Mouse (Mus musculus): ENCODE results near the gene D10Jhu81e. TPM values are rescaled to one million over a fixed set of nuclear protein-coding genes. Genes with fewer than 3 reads are reported as not detected.

D10Jhu81e gene
- polyA plus RNA-seq, 1 experiment: 73.6 TPM

GRCm38 (mm10) chr10:78170445-78170844 is 863 bp upstream of the D10Jhu81e start:
- no peaks in the 10 kb centered on the region for H3K79me2 ChIP-seq (ENCODE audit: control insufficient read depth, insufficient read depth)
- no peaks in the 10 kb centered on the region for H3K27me3 ChIP-seq (ENCODE audit: control insufficient read depth, insufficient read depth, insufficient read length)
- H3ac ChIP-seq (ENCODE audit: control insufficient read depth, insufficient read length): no peak overlapping the region
- peak overlapping the region; percentile 78 for H3K4me2 ChIP-seq (ENCODE audit: low read depth)
- TF ChIP-seq REST (IDR thresholded peaks at IDR 0.05; ENCODE audit: insufficient read depth, insufficient read length) (no peak), POLR2AphosphoS2 (IDR thresholded peaks at IDR 0.05; ENCODE audit: insufficient read length, low read depth) (no peak), MYOG (IDR thresholded peaks at IDR 0.05; ENCODE audit: control insufficient read depth in 1 of 3, insufficient read depth in 1 of 3, insufficient read length in 2 of 3, low read depth in 2 of 3) (no peak)
- H3K36me3 ChIP-seq (ENCODE audit: control insufficient read depth, insufficient read depth): peaks cover 15% of the 10 kb centered on the region
- no peak overlapping the region for H3K4me3 ChIP-seq

DNA sequence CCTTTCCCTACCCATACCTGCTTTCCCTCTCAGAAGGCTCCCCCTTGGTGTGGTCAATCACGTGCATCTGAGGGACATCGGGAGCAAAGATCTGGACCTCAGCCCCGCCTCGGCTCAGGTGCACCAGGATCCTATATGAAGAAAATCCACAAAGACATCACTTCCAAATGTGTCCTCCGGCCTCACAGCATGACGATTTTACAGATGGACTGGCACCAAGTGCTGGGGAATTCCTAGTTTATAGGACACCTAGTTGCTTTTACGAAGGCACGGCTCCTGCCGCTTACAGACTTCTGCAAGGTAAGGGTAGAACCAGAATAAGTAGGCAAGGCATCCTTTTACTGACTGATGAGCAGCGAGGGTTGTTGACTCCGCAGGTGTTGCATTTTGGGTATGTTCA is 790 bp downstream of the D10Jhu81e start:
- Histone ChIP-seq H3K79me2 (ENCODE audit: control insufficient read depth, insufficient read depth) (no peaks in the 10 kb centered on the region), H3K27me3 (ENCODE audit: control insufficient read depth, insufficient read depth, insufficient read length) (no peaks in the 10 kb centered on the region), H3K4me3 (peak overlapping the region; percentile 32), H3K4me2 (ENCODE audit: low read depth) (peak overlapping the region; percentile 85), H3ac (ENCODE audit: control insufficient read depth, insufficient read length) (peak overlapping the region; percentile 65), H3K36me3 (ENCODE audit: control insufficient read depth, insufficient read depth) (peaks cover 15% of the 10 kb centered on the region)
- TF ChIP-seq POLR2AphosphoS2 (IDR thresholded peaks at IDR 0.05; ENCODE audit: insufficient read length, low read depth): no peak
- no peak for TF ChIP-seq CEBPB (IDR thresholded peaks at IDR 0.05; ENCODE audit: insufficient read depth, poor library complexity, severe bottlenecking)
- TF ChIP-seq E2F4 (IDR thresholded peaks at IDR 0.05; ENCODE audit: insufficient read depth): no peak

DNA sequence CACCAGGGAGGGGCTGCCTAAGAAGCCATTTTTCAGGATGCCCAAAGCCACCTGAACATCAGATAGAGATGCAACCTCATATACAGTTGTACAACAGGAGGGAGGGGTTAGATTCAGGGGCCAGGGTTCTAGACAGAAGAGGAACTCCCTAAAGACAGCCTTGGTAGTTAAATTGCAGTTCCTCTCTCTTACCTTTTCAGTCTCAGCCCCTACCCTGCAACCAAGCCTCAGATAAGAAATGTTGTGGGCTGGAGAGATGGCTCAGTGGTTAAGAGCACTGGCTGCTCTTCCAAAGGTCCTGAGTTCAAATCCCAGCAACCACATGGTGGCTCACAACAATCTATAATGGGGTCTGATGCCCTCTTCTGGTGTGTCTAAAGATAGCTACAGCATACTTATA is 1.8 kb downstream of the D10Jhu81e start:
- H3K4me3 ChIP-seq: no peak overlapping the region
- H3ac ChIP-seq (ENCODE audit: control insufficient read depth, insufficient read length): no peak overlapping the region
- H3K79me2 ChIP-seq (ENCODE audit: control insufficient read depth, insufficient read depth): no peaks in the 10 kb centered on the region
- no peak for TF ChIP-seq MYOD1 (IDR thresholded peaks at IDR 0.05; ENCODE audit: control insufficient read depth in 1 of 3, insufficient read length in 2 of 3, low read depth in 2 of 3)
- TF ChIP-seq POLR2A (IDR thresholded peaks at IDR 0.05; ENCODE audit: insufficient read length, low read depth): no peak
- TF ChIP-seq MAX (IDR thresholded peaks at IDR 0.05; ENCODE audit: low read depth): no peak
- no peak for TF ChIP-seq TCF12 (IDR thresholded peaks at IDR 0.05; ENCODE audit: insufficient read depth, poor library complexity, severe bottlenecking)
- no peak for TF ChIP-seq POLR2AphosphoS2 (IDR thresholded peaks at IDR 0.05; ENCODE audit: insufficient read length, low read depth)
- no peak for TF ChIP-seq USF1 (IDR thresholded peaks at IDR 0.05; ENCODE audit: low read depth)
- TF ChIP-seq CEBPB (IDR thresholded peaks at IDR 0.05; ENCODE audit: insufficient read depth, poor library complexity, severe bottlenecking): no peak
- no peak for TF ChIP-seq MYOG (IDR thresholded peaks at IDR 0.05; ENCODE audit: control insufficient read depth in 1 of 3, insufficient read depth in 1 of 3, insufficient read length in 2 of 3, low read depth in 2 of 3)
- TF ChIP-seq E2F4 (IDR thresholded peaks at IDR 0.05; ENCODE audit: insufficient read depth): no peak
- TF ChIP-seq REST (IDR thresholded peaks at IDR 0.05; ENCODE audit: insufficient read depth, insufficient read length): no peak
- no peak for TF ChIP-seq SRF (IDR thresholded peaks at IDR 0.05; ENCODE audit: control insufficient read depth, insufficient read length, low read depth)
- no peak for TF ChIP-seq TCF3 (IDR thresholded peaks at IDR 0.05; ENCODE audit: insufficient read length, low read depth)
- peaks cover 18% of the 10 kb centered on the region for H3K36me3 ChIP-seq (ENCODE audit: control insufficient read depth, insufficient read depth)
- no peaks in the 10 kb centered on the region for H3K27me3 ChIP-seq (ENCODE audit: control insufficient read depth, insufficient read depth, insufficient read length)
- H3K4me2 ChIP-seq (ENCODE audit: low read depth): no peak overlapping the region

- no peaks in the 10 kb centered on the region for H3K79me2 ChIP-seq (ENCODE audit: control insufficient read depth, insufficient read depth)
- no peak for TF ChIP-seq E2F4 (IDR thresholded peaks at IDR 0.05; ENCODE audit: insufficient read depth)
- H3K4me3 ChIP-seq: no peak overlapping the region
- peaks cover 18% of the 10 kb centered on the region for H3K36me3 ChIP-seq (ENCODE audit: control insufficient read depth, insufficient read depth)
- H3ac ChIP-seq (ENCODE audit: control insufficient read depth, insufficient read length): no peak overlapping the region
- no peaks in the 10 kb centered on the region for H3K27me3 ChIP-seq (ENCODE audit: control insufficient read depth, insufficient read depth, insufficient read length)
- H3K4me2 ChIP-seq (ENCODE audit: low read depth): no peak overlapping the region
Measured at GRCm38 (mm10) chr10:78167333-78167732, 2.2 kb downstream of the D10Jhu81e start.

DNA sequence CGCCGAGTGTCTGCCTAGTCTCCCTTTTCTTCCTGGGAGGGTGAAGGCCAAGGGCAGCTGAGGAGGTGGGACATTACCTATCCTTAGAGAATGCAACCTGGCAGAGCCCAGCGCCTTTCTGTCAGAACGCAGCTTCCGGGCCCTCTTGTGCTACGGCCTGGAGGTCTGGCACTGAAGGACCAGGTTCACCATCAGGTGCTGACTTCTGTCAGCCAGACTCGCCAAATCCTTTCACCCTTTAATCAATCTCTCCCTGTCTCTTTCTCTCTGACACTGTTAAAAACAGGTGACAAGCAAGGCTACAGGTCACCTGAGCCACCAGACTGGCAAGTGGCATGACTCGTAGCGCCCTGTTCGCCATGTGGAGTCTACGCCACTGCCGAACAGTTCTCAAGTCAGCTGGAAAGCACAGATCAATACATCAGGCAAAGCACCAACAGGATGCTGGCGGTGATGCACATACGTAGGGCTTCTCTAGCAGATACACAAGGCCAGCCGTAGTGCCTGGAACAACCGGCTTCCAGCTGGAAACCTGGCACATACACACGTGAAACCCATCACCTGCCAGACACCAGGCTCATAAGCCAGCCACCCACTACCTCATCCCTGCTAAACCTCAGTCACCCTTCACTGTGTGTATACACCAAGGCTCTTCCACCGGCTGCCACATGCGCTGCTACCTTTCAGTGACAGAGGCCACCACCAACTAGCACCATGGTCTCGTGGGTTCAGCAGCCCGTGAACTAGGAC is 4.2 kb downstream of the D10Jhu81e start:
- Histone ChIP-seq H3K36me3 (ENCODE audit: control insufficient read depth, insufficient read depth) (peaks cover 13% of the 10 kb centered on the region), H3K27me3 (ENCODE audit: control insufficient read depth, insufficient read depth, insufficient read length) (no peaks in the 10 kb centered on the region), H3K4me2 (ENCODE audit: low read depth) (no peak overlapping the region), H3K79me2 (ENCODE audit: control insufficient read depth, insufficient read depth) (no peaks in the 10 kb centered on the region), H3ac (ENCODE audit: control insufficient read depth, insufficient read length) (no peak overlapping the region), H3K4me3 (no peak overlapping the region)
- TF ChIP-seq MAX (IDR thresholded peaks at IDR 0.05; ENCODE audit: low read depth) (no peak), TCF12 (IDR thresholded peaks at IDR 0.05; ENCODE audit: insufficient read depth, poor library complexity, severe bottlenecking) (no peak), MYOD1 (IDR thresholded peaks at IDR 0.05; ENCODE audit: control insufficient read depth in 1 of 3, insufficient read length in 2 of 3, low read depth in 2 of 3) (no peak), REST (IDR thresholded peaks at IDR 0.05; ENCODE audit: insufficient read depth, insufficient read length) (no peak), MYOG (IDR thresholded peaks at IDR 0.05; ENCODE audit: control insufficient read depth in 1 of 3, insufficient read depth in 1 of 3, insufficient read length in 2 of 3, low read depth in 2 of 3) (no peak), TCF3 (IDR thresholded peaks at IDR 0.05; ENCODE audit: insufficient read length, low read depth) (no peak), SRF (IDR thresholded peaks at IDR 0.05; ENCODE audit: control insufficient read depth, insufficient read length, low read depth) (no peak), POLR2AphosphoS2 (IDR thresholded peaks at IDR 0.05; ENCODE audit: insufficient read length, low read depth) (no peak), E2F4 (IDR thresholded peaks at IDR 0.05; ENCODE audit: insufficient read depth) (no peak), USF1 (IDR thresholded peaks at IDR 0.05; ENCODE audit: low read depth) (no peak), CEBPB (IDR thresholded peaks at IDR 0.05; ENCODE audit: insufficient read depth, poor library complexity, severe bottlenecking) (no peak), POLR2A (IDR thresholded peaks at IDR 0.05; ENCODE audit: insufficient read length, low read depth) (no peak)
